Mouse (Mus musculus): Measurements from ENCODE around the gene Timm22. TPM values are rescaled to one million over a fixed set of nuclear protein-coding genes. Genes with fewer than 3 reads are reported as not detected.

The Timm22 gene
- polyA plus RNA-seq, 1 experiment = 29.0 TPM

GRCm38 (mm10) chr11:76449520-76450201 lies 42.9 kb downstream of the Timm22 start:
- Histone ChIP-seq H3K36me3 (replicated peaks; ENCODE audit: low read length) (peaks cover 17% of the 10 kb centered on the region), H3K4me3 (replicated peaks) (no peak overlapping the region), H3K4me1 (peaks cover 21% of the 10 kb centered on the region), H3K27me3 (replicated peaks) (peaks cover 34% of the 10 kb centered on the region), H3K9me3 (no peaks in the 10 kb centered on the region)
- TF ChIP-seq GATA1 (IDR thresholded peaks at IDR 0.05; ENCODE audit: borderline replicate concordance, low read length) (no peak), FLI1 (IDR thresholded peaks at IDR 0.05; ENCODE audit: low read length) (no peak)

DNA sequence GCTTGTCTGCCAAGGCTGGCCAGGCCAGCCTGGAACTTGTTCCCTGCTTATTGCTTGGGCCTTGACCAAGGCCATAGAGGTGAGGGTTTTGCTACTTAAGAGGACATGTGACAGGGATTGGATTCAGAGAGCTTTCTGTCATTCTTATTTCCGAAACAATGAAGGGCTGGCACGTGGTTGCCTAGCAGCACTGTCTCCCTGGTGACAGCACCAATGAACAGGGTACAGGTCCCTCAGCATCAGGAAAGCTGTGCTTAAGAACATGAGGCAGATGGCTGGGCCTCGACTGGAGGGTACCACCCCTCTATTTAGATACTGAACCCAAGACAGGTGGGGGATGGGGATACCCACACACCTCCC lies 43.4 kb downstream of the Timm22 start:
- Histone ChIP-seq H3K4me1 (peaks cover 21% of the 10 kb centered on the region), H3K4me3 (replicated peaks) (no peak overlapping the region), H3K36me3 (replicated peaks; ENCODE audit: low read length) (peaks cover 17% of the 10 kb centered on the region), H3K9me3 (no peaks in the 10 kb centered on the region), H3K27me3 (replicated peaks) (peaks cover 34% of the 10 kb centered on the region)
- TF ChIP-seq FLI1 (IDR thresholded peaks at IDR 0.05; ENCODE audit: low read length) (no peak), GATA1 (IDR thresholded peaks at IDR 0.05; ENCODE audit: borderline replicate concordance, low read length) (no peak)

- Histone ChIP-seq H3K36me3 (replicated peaks; ENCODE audit: low read length) (peaks cover 19% of the 10 kb centered on the region), H3K27me3 (replicated peaks) (peaks cover 34% of the 10 kb centered on the region), H3K9me3 (no peaks in the 10 kb centered on the region), H3K4me1 (peaks cover 26% of the 10 kb centered on the region), H3K4me3 (replicated peaks) (no peak overlapping the region)
- TF ChIP-seq GATA1 (IDR thresholded peaks at IDR 0.05; ENCODE audit: borderline replicate concordance, low read length) (no peak), FLI1 (IDR thresholded peaks at IDR 0.05; ENCODE audit: low read length) (no peak)
Observed at GRCm38 (mm10) chr11:76454492-76454891, 47.7 kb downstream of the Timm22 start.

- Histone ChIP-seq H3K4me1 (peaks cover 24% of the 10 kb centered on the region), H3K36me3 (replicated peaks; ENCODE audit: low read length) (peaks cover 19% of the 10 kb centered on the region), H3K4me3 (replicated peaks) (no peak overlapping the region), H3K27me3 (replicated peaks) (peaks cover 38% of the 10 kb centered on the region), H3K9me3 (no peaks in the 10 kb centered on the region)
- TF ChIP-seq FLI1 (IDR thresholded peaks at IDR 0.05; ENCODE audit: low read length) (no peak), GATA1 (IDR thresholded peaks at IDR 0.05; ENCODE audit: borderline replicate concordance, low read length) (no peak)
Observed at GRCm38 (mm10) chr11:76456233-76456632, 49.5 kb downstream of the Timm22 start.

DNA sequence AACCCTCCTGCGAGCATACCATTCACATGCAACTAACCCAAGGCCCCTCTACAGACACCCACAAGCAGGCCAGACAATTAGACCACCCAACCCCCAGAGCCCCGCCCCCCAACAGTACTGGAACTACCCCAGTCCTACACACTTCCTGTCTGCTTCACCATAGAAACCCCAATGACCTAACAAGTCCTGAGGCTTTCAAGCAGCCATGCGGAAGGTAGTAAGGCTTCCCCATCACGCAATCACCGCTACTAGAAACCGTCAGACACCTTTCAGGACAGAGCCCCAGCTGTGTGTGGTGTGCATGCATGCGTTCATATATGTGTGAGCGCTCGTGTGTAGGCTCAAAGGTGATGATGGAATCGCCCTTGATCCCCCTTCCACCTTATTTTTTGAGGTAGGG lies 50.1 kb downstream of the Timm22 start:
- Histone ChIP-seq H3K4me3 (replicated peaks) (no peak overlapping the region), H3K4me1 (peaks cover 22% of the 10 kb centered on the region), H3K27me3 (replicated peaks) (peaks cover 39% of the 10 kb centered on the region), H3K36me3 (replicated peaks; ENCODE audit: low read length) (peaks cover 14% of the 10 kb centered on the region), H3K9me3 (no peaks in the 10 kb centered on the region)
- TF ChIP-seq GATA1 (IDR thresholded peaks at IDR 0.05; ENCODE audit: borderline replicate concordance, low read length) (no peak), FLI1 (IDR thresholded peaks at IDR 0.05; ENCODE audit: low read length) (no peak)

- no peak overlapping the region for H3K4me3 ChIP-seq (replicated peaks)
- peaks cover 15% of the 10 kb centered on the region for H3K4me1 ChIP-seq
- no peak for TF ChIP-seq GATA1 (IDR thresholded peaks at IDR 0.05; ENCODE audit: borderline replicate concordance, low read length)
- TF ChIP-seq FLI1 (IDR thresholded peaks at IDR 0.05; ENCODE audit: low read length) = no peak
- H3K36me3 ChIP-seq (replicated peaks; ENCODE audit: low read length) = peaks cover 11% of the 10 kb centered on the region
- H3K27me3 ChIP-seq (replicated peaks) = peaks cover 34% of the 10 kb centered on the region
- H3K9me3 ChIP-seq = no peaks in the 10 kb centered on the region
Observed at GRCm38 (mm10) chr11:76458730-76459129, 52.0 kb downstream of the Timm22 start.

GRCm38 (mm10) chr11:76459489-76459888 lies 52.7 kb downstream of the Timm22 start:
- no peaks in the 10 kb centered on the region for H3K9me3 ChIP-seq
- peaks cover 38% of the 10 kb centered on the region for H3K27me3 ChIP-seq (replicated peaks)
- TF ChIP-seq GATA1 (IDR thresholded peaks at IDR 0.05; ENCODE audit: borderline replicate concordance, low read length) = no peak
- TF ChIP-seq FLI1 (IDR thresholded peaks at IDR 0.05; ENCODE audit: low read length) = no peak
- no peak overlapping the region for H3K4me3 ChIP-seq (replicated peaks)
- H3K4me1 ChIP-seq = peaks cover 15% of the 10 kb centered on the region
- H3K36me3 ChIP-seq (replicated peaks; ENCODE audit: low read length) = peaks cover 8% of the 10 kb centered on the region

DNA sequence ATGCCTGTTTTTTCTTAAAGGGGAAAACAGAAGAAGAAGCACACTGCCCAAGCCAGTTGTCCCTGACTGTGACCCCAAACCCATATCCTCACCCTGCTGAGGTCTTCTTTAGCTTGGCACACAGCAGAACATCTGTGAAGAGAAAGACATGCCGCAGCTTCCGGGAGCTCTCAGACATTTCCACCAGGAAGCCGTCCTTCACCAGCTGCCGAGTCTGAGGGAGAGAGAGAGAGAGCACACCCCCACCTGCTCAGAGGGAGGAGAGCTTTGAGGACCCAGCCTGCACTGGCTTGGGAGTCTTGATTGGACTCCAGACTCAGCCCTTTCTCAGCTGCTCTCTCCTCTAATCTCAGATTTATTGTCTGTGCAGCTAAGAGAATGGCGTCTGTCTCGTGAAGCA lies 54.4 kb downstream of the Timm22 start:
- peaks cover 8% of the 10 kb centered on the region for H3K36me3 ChIP-seq (replicated peaks; ENCODE audit: low read length)
- H3K27me3 ChIP-seq (replicated peaks) = peaks cover 43% of the 10 kb centered on the region
- H3K4me1 ChIP-seq = peaks cover 14% of the 10 kb centered on the region
- H3K4me3 ChIP-seq (replicated peaks) = no peak overlapping the region
- no peaks in the 10 kb centered on the region for H3K9me3 ChIP-seq
- TF ChIP-seq FLI1 (IDR thresholded peaks at IDR 0.05; ENCODE audit: low read length) (no peak), GATA1 (IDR thresholded peaks at IDR 0.05; ENCODE audit: borderline replicate concordance, low read length) (no peak)

DNA sequence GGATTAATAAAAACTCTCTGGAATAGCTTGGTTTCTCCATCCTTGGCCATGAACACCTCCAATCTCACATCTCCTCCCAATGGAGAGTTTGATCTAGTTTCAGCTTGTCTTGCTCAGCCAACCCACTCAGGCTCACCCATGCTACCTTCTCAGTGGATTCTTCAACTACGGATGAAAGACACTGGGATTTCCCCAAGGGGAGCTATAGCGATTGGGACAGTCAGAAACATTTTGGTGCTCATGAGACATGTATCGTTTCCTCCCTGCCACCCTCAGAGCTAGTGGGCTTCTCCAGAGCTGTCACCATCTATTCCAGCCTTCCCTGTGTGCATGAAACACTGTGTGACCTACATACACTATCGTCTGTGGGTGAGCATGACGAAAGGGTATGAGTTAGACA lies 54.9 kb downstream of the Timm22 start:
- TF ChIP-seq GATA1 (IDR thresholded peaks at IDR 0.05; ENCODE audit: borderline replicate concordance, low read length) (no peak), FLI1 (IDR thresholded peaks at IDR 0.05; ENCODE audit: low read length) (no peak)
- H3K4me1 ChIP-seq = peaks cover 9% of the 10 kb centered on the region
- H3K36me3 ChIP-seq (replicated peaks; ENCODE audit: low read length) = peaks cover 8% of the 10 kb centered on the region
- no peak overlapping the region for H3K4me3 ChIP-seq (replicated peaks)
- H3K9me3 ChIP-seq = no peaks in the 10 kb centered on the region
- peaks cover 46% of the 10 kb centered on the region for H3K27me3 ChIP-seq (replicated peaks)

DNA sequence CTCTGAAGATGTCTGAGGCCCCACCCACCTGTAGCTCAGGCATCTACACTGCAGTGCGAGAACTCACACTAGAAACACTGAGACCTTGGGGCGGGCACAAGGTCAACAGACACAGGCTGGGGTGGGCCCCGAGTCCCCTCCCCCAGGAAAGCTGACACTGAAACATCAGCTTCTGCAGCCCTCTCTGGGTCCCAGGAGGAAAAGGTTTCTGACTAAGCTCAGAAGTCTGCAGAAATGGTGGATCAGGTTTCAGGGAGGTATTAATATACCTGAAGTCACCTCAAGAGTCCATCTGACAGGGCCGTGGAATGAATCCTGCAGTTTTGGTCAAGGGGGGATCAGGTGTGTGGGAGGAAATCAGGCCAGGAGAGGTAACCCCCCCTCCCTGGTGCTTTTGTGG lies 59.1 kb downstream of the Timm22 start:
- peaks cover 57% of the 10 kb centered on the region for H3K27me3 ChIP-seq (replicated peaks)
- H3K4me1 ChIP-seq = peaks cover 7% of the 10 kb centered on the region; the same call in 1 of the 2 replicates
- peaks cover 8% of the 10 kb centered on the region for H3K36me3 ChIP-seq (replicated peaks; ENCODE audit: low read length)
- H3K4me3 ChIP-seq (replicated peaks) = no peak overlapping the region
- no peak for TF ChIP-seq GATA1 (IDR thresholded peaks at IDR 0.05; ENCODE audit: borderline replicate concordance, low read length)
- no peak for TF ChIP-seq FLI1 (IDR thresholded peaks at IDR 0.05; ENCODE audit: low read length)
- no peaks in the 10 kb centered on the region for H3K9me3 ChIP-seq

Other genes with a start within 250 kb of the Timm22 start
- 8.8 and 34.4 TPM in 2 replicates for gene Vps53, start 227.3 kb upstream of the Timm22 start, polyA plus RNA-seq (2012; ENCODE audit: insufficient read depth, low replicate concordance)
- 3.4 TPM in 1 of 2 replicates, not detected in the other for gene Fam57a, start 227.3 kb upstream of the Timm22 start, polyA plus RNA-seq (2012; ENCODE audit: insufficient read depth, low replicate concordance)
- gene Dbil5, start 189.3 kb upstream of the Timm22 start, polyA plus RNA-seq (2012; ENCODE audit: insufficient read depth, low replicate concordance) = 3.2 TPM in 1 of 2 replicates, not detected in the other
- 1.0 TPM in 1 of 2 replicates, not detected in the other for gene Gemin4, start 189.3 kb upstream of the Timm22 start, polyA plus RNA-seq (2012; ENCODE audit: insufficient read depth, low replicate concordance)
- 5.5 TPM in 1 of 2 replicates, not detected in the other for gene Mrm3, start 163.2 kb upstream of the Timm22 start, polyA plus RNA-seq (2012; ENCODE audit: insufficient read depth, low replicate concordance)
- gene Glod4, start 163.2 kb upstream of the Timm22 start, polyA plus RNA-seq (2012; ENCODE audit: insufficient read depth, low replicate concordance) = 3.0 TPM in 1 of 2 replicates, not detected in the other
- 3.6 and 4.1 TPM in 2 replicates for gene Nxn, start 7.8 kb upstream of the Timm22 start, polyA plus RNA-seq (2012; ENCODE audit: insufficient read depth, low replicate concordance)
- gene Abr, start 215.4 kb downstream of the Timm22 start, polyA plus RNA-seq (2012; ENCODE audit: insufficient read depth, low replicate concordance) = 6.3 and 8.5 TPM in 2 replicates

Measured in megakaryocyte, embryonic 14.5 days (primary cell).